Mouse (Mus musculus): Measurements from ENCODE around the gene Nos1. TPM values are rescaled to one million over a fixed set of nuclear protein-coding genes. Genes with fewer than 3 reads are reported as not detected.
A peak's percentile ranks its signal among the peaks of the same experiment; 100 is the strongest.

Nos1 gene
- polyA plus RNA-seq, 1 experiment from 2014 or later = 3.4 TPM

DNA sequence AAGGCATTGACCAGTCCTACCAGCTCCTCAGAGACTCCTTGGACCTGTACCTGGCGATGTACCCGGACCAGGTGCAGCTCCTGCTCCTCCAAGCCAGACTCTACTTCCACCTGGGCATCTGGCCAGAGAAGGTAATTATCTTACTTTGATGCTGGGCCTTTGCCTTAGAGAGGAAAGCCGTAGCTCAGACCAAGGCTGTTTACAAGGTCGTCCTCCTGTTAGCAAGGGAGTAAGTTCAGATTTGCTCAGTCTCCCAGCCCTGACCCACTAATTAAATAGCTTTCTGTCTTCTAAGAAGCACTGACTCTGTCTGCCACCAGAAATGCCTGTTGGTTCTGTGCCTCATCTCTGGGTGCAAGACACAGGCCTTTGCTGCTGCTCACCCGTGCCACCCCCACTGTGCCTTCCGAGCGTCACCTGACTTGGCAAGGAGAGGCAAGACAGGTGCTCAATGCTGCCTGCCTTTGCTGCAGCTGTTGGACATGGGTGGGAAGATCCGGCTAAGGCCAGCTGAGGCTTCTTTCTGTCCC, 214.6 kb downstream of the Nos1 start:
- Histone ChIP-seq H3K4me3 (no peak overlapping the region), H3K4me1 (no peaks in the 10 kb centered on the region), H3K4me2 (no peak overlapping the region), H3K27me3 (replicated peaks) (no peaks in the 10 kb centered on the region), H3K9ac (no peak overlapping the region), H3K27ac (no peak overlapping the region), H3K9me3 (no peaks in the 10 kb centered on the region), H3K36me3 (replicated peaks) (peaks cover 72% of the 10 kb centered on the region)
- ATAC-seq (replicated peaks) = no peak
- WGBS = 91% methylated on average over 8 of the region's 8 CpGs

DNA sequence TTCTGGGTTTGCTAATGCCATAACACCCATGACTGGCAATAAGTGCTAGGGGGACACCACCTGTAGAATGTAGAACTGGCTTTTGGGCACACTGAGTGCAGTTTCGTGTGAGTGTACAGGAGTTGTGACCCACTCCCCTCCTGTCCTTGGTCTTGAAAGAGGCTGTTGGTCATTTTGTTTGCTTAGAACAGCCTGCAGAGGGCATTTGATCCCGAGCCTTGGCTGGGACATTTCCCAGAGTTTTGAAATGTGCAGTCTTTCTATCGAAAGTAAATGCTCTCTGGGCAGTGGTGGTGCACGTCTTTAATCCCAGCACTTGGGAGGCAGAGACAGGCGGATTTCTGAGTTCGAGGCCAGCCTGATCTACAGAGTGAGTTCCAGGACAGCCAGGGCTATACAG, 215.1 kb downstream of the Nos1 start:
- WGBS = 85% methylated on average over 6 of the region's 6 CpGs
- Histone ChIP-seq H3K4me3 (no peak overlapping the region), H3K4me2 (no peak overlapping the region), H3K9ac (no peak overlapping the region), H3K36me3 (replicated peaks) (peaks cover 74% of the 10 kb centered on the region), H3K4me1 (no peaks in the 10 kb centered on the region), H3K27me3 (replicated peaks) (no peaks in the 10 kb centered on the region), H3K27ac (no peak overlapping the region), H3K9me3 (no peaks in the 10 kb centered on the region)
- ATAC-seq (replicated peaks) = no peak

- no peak for ATAC-seq (replicated peaks)
- Histone ChIP-seq H3K27ac (no peak overlapping the region), H3K36me3 (replicated peaks) (peaks cover 74% of the 10 kb centered on the region), H3K4me2 (no peak overlapping the region), H3K9me3 (no peaks in the 10 kb centered on the region), H3K4me3 (no peak overlapping the region), H3K27me3 (replicated peaks) (no peaks in the 10 kb centered on the region), H3K9ac (no peak overlapping the region), H3K4me1 (no peaks in the 10 kb centered on the region)
- 86% methylated on average over 6 of the region's 6 CpGs for WGBS
These were observed 215.7 kb downstream of the Nos1 start for GRCm38 (mm10) chr5:117996581-117996980.

GRCm38 (mm10) chr5:117997434-117997970, 216.7 kb downstream of the Nos1 start:
- Histone ChIP-seq H3K4me2 (no peak overlapping the region), H3K27ac (no peak overlapping the region), H3K4me3 (no peak overlapping the region), H3K27me3 (replicated peaks) (no peaks in the 10 kb centered on the region), H3K36me3 (replicated peaks) (peaks cover 75% of the 10 kb centered on the region), H3K4me1 (no peaks in the 10 kb centered on the region), H3K9ac (no peak overlapping the region), H3K9me3 (no peaks in the 10 kb centered on the region)
- WGBS = 43% methylated on average over 10 of the region's 10 CpGs
- no peak for ATAC-seq (replicated peaks)

GRCm38 (mm10) chr5:117999061-117999460, 218.2 kb downstream of the Nos1 start:
- no peak overlapping the region for H3K4me2 ChIP-seq
- peaks cover 77% of the 10 kb centered on the region for H3K36me3 ChIP-seq (replicated peaks)
- no peak overlapping the region for H3K9ac ChIP-seq
- H3K9me3 ChIP-seq = no peaks in the 10 kb centered on the region
- no peaks in the 10 kb centered on the region for H3K4me1 ChIP-seq
- WGBS = 73% methylated on average over 7 of the region's 7 CpGs
- no peaks in the 10 kb centered on the region for H3K27me3 ChIP-seq (replicated peaks)
- no peak overlapping the region for H3K27ac ChIP-seq
- H3K4me3 ChIP-seq = no peak overlapping the region
- ATAC-seq (replicated peaks) = no peak

- H3K36me3 ChIP-seq (replicated peaks) = peaks cover 72% of the 10 kb centered on the region
- H3K4me2 ChIP-seq = no peak overlapping the region
- H3K27me3 ChIP-seq (replicated peaks) = no peaks in the 10 kb centered on the region
- ATAC-seq (replicated peaks) = no peak
- no peak overlapping the region for H3K9ac ChIP-seq
- no peaks in the 10 kb centered on the region for H3K4me1 ChIP-seq
- H3K9me3 ChIP-seq = no peaks in the 10 kb centered on the region
- 87% methylated on average over 11 of the region's 11 CpGs for WGBS
- no peak overlapping the region for H3K4me3 ChIP-seq
- no peak overlapping the region for H3K27ac ChIP-seq
These were observed 218.8 kb downstream of the Nos1 start for GRCm38 (mm10) chr5:117999584-117999983.

DNA sequence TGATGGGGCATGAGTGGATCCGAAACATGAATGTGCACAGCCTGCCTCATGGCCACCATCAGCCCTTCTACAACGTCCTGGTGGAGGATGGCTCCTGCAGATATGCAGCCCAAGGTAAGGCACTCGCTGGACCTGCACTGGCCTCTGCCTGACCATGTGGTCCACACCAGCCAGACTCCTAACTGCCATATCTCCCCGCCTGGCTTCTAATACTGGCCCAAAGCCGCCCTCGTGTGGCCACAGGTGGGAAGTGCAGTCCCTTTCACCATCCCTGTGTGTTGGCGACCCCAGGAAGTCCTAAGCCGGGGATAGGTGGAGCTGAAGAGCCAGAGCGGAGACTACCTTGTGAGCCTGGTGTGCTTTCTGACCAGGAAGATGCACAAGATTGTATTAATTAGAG, 221.2 kb downstream of the Nos1 start:
- Histone ChIP-seq H3K4me2 (no peak overlapping the region), H3K27me3 (replicated peaks) (no peaks in the 10 kb centered on the region), H3K4me3 (no peak overlapping the region), H3K36me3 (replicated peaks) (peaks cover 56% of the 10 kb centered on the region), H3K9ac (no peak overlapping the region), H3K9me3 (no peaks in the 10 kb centered on the region), H3K4me1 (no peaks in the 10 kb centered on the region), H3K27ac (no peak overlapping the region)
- 24% methylated on average over 9 of the region's 9 CpGs for WGBS
- peak; percentile 38; the same call in 1 of the 2 replicates for ATAC-seq (replicated peaks)

GRCm38 (mm10) chr5:118004619-118005018, 223.8 kb downstream of the Nos1 start:
- Histone ChIP-seq H3K4me1 (no peaks in the 10 kb centered on the region), H3K36me3 (replicated peaks) (peaks cover 64% of the 10 kb centered on the region), H3K27me3 (replicated peaks) (no peaks in the 10 kb centered on the region), H3K4me2 (no peak overlapping the region), H3K9me3 (no peaks in the 10 kb centered on the region), H3K9ac (no peak overlapping the region), H3K4me3 (no peak overlapping the region), H3K27ac (no peak overlapping the region)
- WGBS = 81% methylated on average over 8 of the region's 8 CpGs
- ATAC-seq (replicated peaks) = no peak

DNA sequence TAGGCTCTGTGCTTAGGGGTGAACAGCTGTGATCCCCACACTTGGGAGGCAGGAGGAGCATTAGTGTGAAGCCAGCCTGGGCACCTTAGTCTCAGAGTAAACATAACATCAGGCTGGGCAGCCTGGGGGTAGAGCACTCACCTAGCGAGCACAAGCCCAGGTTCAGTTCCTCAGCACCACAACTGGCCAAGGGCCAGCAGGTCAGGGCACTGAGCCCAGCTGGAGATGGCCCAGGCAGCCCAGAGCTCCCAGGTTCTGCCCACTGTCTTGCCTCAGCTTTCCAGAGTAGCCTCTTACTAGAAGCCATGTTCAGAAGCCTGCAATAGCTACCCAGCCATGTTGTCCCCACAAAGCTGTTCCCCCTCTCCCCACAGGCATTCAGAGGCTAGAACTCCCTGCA, 224.9 kb downstream of the Nos1 start:
- no peak for ATAC-seq (replicated peaks)
- H3K27ac ChIP-seq = no peak overlapping the region
- H3K36me3 ChIP-seq (replicated peaks) = peaks cover 65% of the 10 kb centered on the region
- H3K9me3 ChIP-seq = no peaks in the 10 kb centered on the region
- H3K27me3 ChIP-seq (replicated peaks) = no peaks in the 10 kb centered on the region
- H3K4me3 ChIP-seq = no peak overlapping the region
- H3K4me2 ChIP-seq = no peak overlapping the region
- no peak overlapping the region for H3K9ac ChIP-seq
- peaks cover 5% of the 10 kb centered on the region; the same call in 1 of the 2 replicates for H3K4me1 ChIP-seq
- 100% methylated on average over 1 of the region's 1 CpGs for whole genome bisulfite sequencing

DNA sequence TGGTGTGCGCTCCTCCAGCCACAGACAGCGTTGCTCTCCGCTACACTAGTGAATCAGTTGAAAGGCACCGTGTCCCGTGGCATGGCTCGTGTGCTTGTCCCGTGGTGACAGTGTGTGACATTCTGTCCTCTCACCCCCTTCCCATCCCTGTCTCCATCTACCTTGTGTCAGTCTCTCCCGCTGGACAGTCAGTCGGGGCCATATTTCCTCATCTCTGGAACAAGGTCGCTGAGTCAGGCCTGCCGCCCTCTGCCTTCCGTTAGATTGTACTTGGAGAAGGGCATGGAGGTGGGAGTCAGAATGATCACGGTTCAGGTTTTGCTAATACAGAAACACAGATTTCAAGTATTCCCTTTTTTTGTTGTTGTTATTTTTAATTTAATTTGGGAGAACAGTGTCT, 227.5 kb downstream of the Nos1 start:
- Histone ChIP-seq H3K4me3 (no peak overlapping the region), H3K4me2 (no peak overlapping the region), H3K27ac (no peak overlapping the region), H3K4me1 (peaks cover 13% of the 10 kb centered on the region; the same call in 1 of the 2 replicates), H3K9me3 (no peaks in the 10 kb centered on the region), H3K36me3 (replicated peaks) (peaks cover 43% of the 10 kb centered on the region), H3K27me3 (replicated peaks) (no peaks in the 10 kb centered on the region), H3K9ac (no peak overlapping the region)
- 95% methylated on average over 13 of the region's 13 CpGs for WGBS
- no peak for ATAC-seq (replicated peaks)

Other genes starting within 250 kb of the Nos1 start
- gene Fbxo21, start 195.7 kb downstream of the Nos1 start, polyA plus RNA-seq (2015; fragmentation: Nextera tagmentation; extraction: Ambion mirVana) = 179 and 183 TPM in 2 replicates
- gene Tesc, start 246.7 kb downstream of the Nos1 start, polyA plus RNA-seq (2015; fragmentation: Nextera tagmentation; extraction: Ambion mirVana) = 6.5 and 7.9 TPM in 2 replicates